Mouse (Mus musculus) MEL-GATA-1-ER (cell line): Measurements from ENCODE around the gene Cd37.
"Not testable (repeated sequence)": the region's sequence is repeated elsewhere in the genome, so short reads cannot be mapped to it uniquely, and the experiment has no call there.

Experiments used
- DNase-seq: peaks from one replicate; pipeline ENCODE4 v3.0.0-alpha.2; 2012; ENCODE audit warnings: low read depth; ENCODE audit errors: extremely low read depth

The Cd37 gene

GRCm38 (mm10) chr7:45238723-45239496, at the start of gene Cd37:
Gene Cd37 (minus strand): TSS chr7:45239115.
- peak; percentile 87 for DNase-seq

- no peak for DNase-seq
Observed at GRCm38 (mm10) chr7:45286486-45286885, 47.6 kb upstream of the Cd37 start.

- peak; percentile 30 for DNase-seq
Observed at GRCm38 (mm10) chr7:45277136-45277760, 38.3 kb upstream of the Cd37 start, which contains the start of gene Slc6a21. Gene Slc6a21 (plus strand): TSS chr7:45277513.

- no peak for DNase-seq
Observed at GRCm38 (mm10) chr7:45273672-45274071, 34.8 kb upstream of the Cd37 start.

GRCm38 (mm10) chr7:45272786-45273412, 34.0 kb upstream of the Cd37 start:
- DNase-seq = no peak

- no peak for DNase-seq
Observed at GRCm38 (mm10) chr7:45265518-45265917, 26.6 kb upstream of the Cd37 start.

- DNase-seq = no peak
Observed at GRCm38 (mm10) chr7:45264348-45264747, 25.4 kb upstream of the Cd37 start.

- no peak for DNase-seq
Observed at GRCm38 (mm10) chr7:45263006-45263607, 24.2 kb upstream of the Cd37 start.

GRCm38 (mm10) chr7:45262266-45262665, 23.4 kb upstream of the Cd37 start:
- no peak for DNase-seq

- no peak for DNase-seq
Observed at GRCm38 (mm10) chr7:45259281-45259680, 20.4 kb upstream of the Cd37 start.

GRCm38 (mm10) chr7:45257063-45257840, 18.3 kb upstream of the Cd37 start:
- no peak for DNase-seq

GRCm38 (mm10) chr7:45255822-45256221, 16.9 kb upstream of the Cd37 start:
- not testable (repeated sequence) for DNase-seq

- no peak for DNase-seq
Observed at GRCm38 (mm10) chr7:45253806-45254205, 14.9 kb upstream of the Cd37 start.

- DNase-seq = no peak
Observed at GRCm38 (mm10) chr7:45247666-45248065, 8.8 kb upstream of the Cd37 start.

GRCm38 (mm10) chr7:45241389-45241749, 2.5 kb upstream of the Cd37 start:
- DNase-seq = no peak

GRCm38 (mm10) chr7:45240633-45241388, 1.9 kb upstream of the Cd37 start, which contains the start of gene Slc6a16:
Gene Slc6a16 (plus strand): TSS chr7:45241085.
- DNase-seq = no peak

GRCm38 (mm10) chr7:45240109-45240508, 1.2 kb upstream of the Cd37 start:
- no peak for DNase-seq

GRCm38 (mm10) chr7:45237747-45238699, 892 bp downstream of the Cd37 start:
- peak; percentile 40 for DNase-seq

- DNase-seq = no peak
Observed at GRCm38 (mm10) chr7:45235656-45236180, 3.2 kb downstream of the Cd37 start.
